Mouse (Mus musculus): ENCODE measurements around the gene A4gnt. TPM values are rescaled to one million over a fixed set of nuclear protein-coding genes. Genes with fewer than 3 reads are reported as not detected.

Gene A4gnt
- polyA plus RNA-seq, 1 experiment from 2014 or later = not detected

- H3K27me3 ChIP-seq (replicated peaks) = no peaks in the 10 kb centered on the region
- 98% methylated on average over 17 of the region's 17 CpGs for WGBS
- ATAC-seq (ENCODE audit: low FRiP score) = no peak
Measured at GRCm38 (mm10) chr9:99637227-99637626, 24.9 kb downstream of the A4gnt start.

GRCm38 (mm10) chr9:99637736-99638135 is 25.4 kb downstream of the A4gnt start:
- Histone ChIP-seq H3K4me3 (replicated peaks) (no peak overlapping the region), H3K4me1 (no peaks in the 10 kb centered on the region), H3K27me3 (replicated peaks) (no peaks in the 10 kb centered on the region), H3K9me3 (replicated peaks) (no peaks in the 10 kb centered on the region), H3K4me2 (no peak overlapping the region), H3K9ac (replicated peaks) (no peak overlapping the region), H3K36me3 (peaks cover 18% of the 10 kb centered on the region), H3K27ac (replicated peaks) (no peak overlapping the region)
- WGBS = 96% methylated on average over 13 of the region's 13 CpGs
- no peak for ATAC-seq (ENCODE audit: low FRiP score)

More at GRCm38 (mm10) chr9:99637227-99637626, 24.9 kb downstream of the A4gnt start:
- no peak overlapping the region for H3K27ac ChIP-seq (replicated peaks)
- peaks cover 2% of the 10 kb centered on the region for H3K4me1 ChIP-seq
- H3K9me3 ChIP-seq (replicated peaks) = no peaks in the 10 kb centered on the region
- no peak overlapping the region for H3K4me2 ChIP-seq
- H3K9ac ChIP-seq (replicated peaks) = no peak overlapping the region
- peaks cover 18% of the 10 kb centered on the region for H3K36me3 ChIP-seq
- no peak overlapping the region for H3K4me3 ChIP-seq (replicated peaks)

GRCm38 (mm10) chr9:99639957-99640356 is 27.7 kb downstream of the A4gnt start:
- H3K27ac ChIP-seq (replicated peaks) = no peak overlapping the region
- H3K9me3 ChIP-seq (replicated peaks) = no peaks in the 10 kb centered on the region
- ATAC-seq (ENCODE audit: low FRiP score) = no peak
- no peaks in the 10 kb centered on the region for H3K4me1 ChIP-seq
- H3K36me3 ChIP-seq = peaks cover 19% of the 10 kb centered on the region
- H3K4me3 ChIP-seq (replicated peaks) = no peak overlapping the region
- no peak overlapping the region for H3K9ac ChIP-seq (replicated peaks)
- H3K27me3 ChIP-seq (replicated peaks) = no peaks in the 10 kb centered on the region
- WGBS = 93% methylated on average over 5 of the region's 5 CpGs
- H3K4me2 ChIP-seq = no peak overlapping the region

GRCm38 (mm10) chr9:99645416-99645815 is 33.1 kb downstream of the A4gnt start:
- H3K9me3 ChIP-seq (replicated peaks) = no peaks in the 10 kb centered on the region
- no peak overlapping the region for H3K9ac ChIP-seq (replicated peaks)
- H3K4me1 ChIP-seq = no peaks in the 10 kb centered on the region
- H3K36me3 ChIP-seq = peaks cover 34% of the 10 kb centered on the region
- no peak overlapping the region for H3K27ac ChIP-seq (replicated peaks)
- 84% methylated on average over 6 of the region's 6 CpGs for WGBS
- no peaks in the 10 kb centered on the region for H3K27me3 ChIP-seq (replicated peaks)
- no peak overlapping the region for H3K4me2 ChIP-seq
- ATAC-seq (ENCODE audit: low FRiP score) = no peak
- no peak overlapping the region for H3K4me3 ChIP-seq (replicated peaks)

- ATAC-seq (ENCODE audit: low FRiP score) = no peak
- Histone ChIP-seq H3K27ac (replicated peaks) (no peak overlapping the region), H3K4me1 (no peaks in the 10 kb centered on the region), H3K27me3 (replicated peaks) (no peaks in the 10 kb centered on the region), H3K9me3 (replicated peaks) (no peaks in the 10 kb centered on the region), H3K4me3 (replicated peaks) (no peak overlapping the region), H3K36me3 (peaks cover 39% of the 10 kb centered on the region), H3K9ac (replicated peaks) (no peak overlapping the region), H3K4me2 (no peak overlapping the region)
- WGBS = 92% methylated on average over 6 of the region's 6 CpGs
Measured at GRCm38 (mm10) chr9:99646102-99646501, 33.8 kb downstream of the A4gnt start.

- ATAC-seq (ENCODE audit: low FRiP score) = no peak
- no peaks in the 10 kb centered on the region for H3K9me3 ChIP-seq (replicated peaks)
Measured at GRCm38 (mm10) chr9:99660756-99661155, 48.5 kb downstream of the A4gnt start.

GRCm38 (mm10) chr9:99661606-99662166 is 49.4 kb downstream of the A4gnt start:
- Histone ChIP-seq H3K4me3 (replicated peaks) (no peak overlapping the region), H3K27ac (replicated peaks) (0 out of 2 replicates have a peak overlapping the region, but pooled peaks have one; percentile 5), H3K9ac (replicated peaks) (no peak overlapping the region), H3K9me3 (replicated peaks) (no peaks in the 10 kb centered on the region), H3K4me1 (peaks cover 7% of the 10 kb centered on the region; the same call in 1 of the 2 replicates), H3K27me3 (replicated peaks) (no peaks in the 10 kb centered on the region), H3K36me3 (no peaks in the 10 kb centered on the region), H3K4me2 (no peak overlapping the region; the same call in 1 of the 2 replicates)
- ATAC-seq (ENCODE audit: low FRiP score) = no peak
- WGBS = 78% methylated on average over 16 of the region's 16 CpGs

More at GRCm38 (mm10) chr9:99660756-99661155, 48.5 kb downstream of the A4gnt start:
- no peak overlapping the region for H3K4me2 ChIP-seq
- 75% methylated on average over 10 of the region's 10 CpGs for WGBS
- H3K4me1 ChIP-seq = peaks cover 7% of the 10 kb centered on the region; the same call in 1 of the 2 replicates
- no peak overlapping the region for H3K4me3 ChIP-seq (replicated peaks)
- no peak overlapping the region for H3K27ac ChIP-seq (replicated peaks)
- H3K9ac ChIP-seq (replicated peaks) = no peak overlapping the region
- 0 out of 2 replicates have a peak, but pooled peaks cover 1% of the 10 kb centered on the region for H3K36me3 ChIP-seq
- H3K27me3 ChIP-seq (replicated peaks) = no peaks in the 10 kb centered on the region

- H3K4me2 ChIP-seq = no peak overlapping the region
Measured at GRCm38 (mm10) chr9:99662406-99662805, 50.1 kb downstream of the A4gnt start.

GRCm38 (mm10) chr9:99662887-99663286 is 50.6 kb downstream of the A4gnt start:
- H3K27ac ChIP-seq (replicated peaks) = no peak overlapping the region
- peaks cover 10% of the 10 kb centered on the region for H3K36me3 ChIP-seq
- no peaks in the 10 kb centered on the region for H3K9me3 ChIP-seq (replicated peaks)
- no peak overlapping the region for H3K4me2 ChIP-seq
- WGBS = 95% methylated on average over 10 of the region's 10 CpGs
- H3K4me1 ChIP-seq = peaks cover 7% of the 10 kb centered on the region; the same call in 1 of the 2 replicates
- no peak overlapping the region for H3K4me3 ChIP-seq (replicated peaks)
- no peaks in the 10 kb centered on the region for H3K27me3 ChIP-seq (replicated peaks)
- ATAC-seq (ENCODE audit: low FRiP score) = no peak
- H3K9ac ChIP-seq (replicated peaks) = no peak overlapping the region

More at GRCm38 (mm10) chr9:99662406-99662805, 50.1 kb downstream of the A4gnt start:
- Histone ChIP-seq H3K9ac (replicated peaks) (no peak overlapping the region), H3K9me3 (replicated peaks) (no peaks in the 10 kb centered on the region), H3K4me1 (peaks cover 7% of the 10 kb centered on the region; the same call in 1 of the 2 replicates), H3K27ac (replicated peaks) (no peak overlapping the region), H3K4me3 (replicated peaks) (no peak overlapping the region), H3K36me3 (peaks cover 5% of the 10 kb centered on the region), H3K27me3 (replicated peaks) (no peaks in the 10 kb centered on the region)
- 26% methylated on average over 7 of the region's 7 CpGs for WGBS
- peak; percentile 63; the same call in 1 of the 2 replicates for ATAC-seq (ENCODE audit: low FRiP score)

- Histone ChIP-seq H3K27ac (replicated peaks) (no peak overlapping the region), H3K9ac (replicated peaks) (no peak overlapping the region), H3K36me3 (peaks cover 24% of the 10 kb centered on the region), H3K9me3 (replicated peaks) (no peaks in the 10 kb centered on the region), H3K4me1 (no peaks in the 10 kb centered on the region), H3K4me2 (no peak overlapping the region), H3K27me3 (replicated peaks) (no peaks in the 10 kb centered on the region), H3K4me3 (replicated peaks) (no peak overlapping the region)
- 94% methylated on average over 8 of the region's 8 CpGs for WGBS
- ATAC-seq (ENCODE audit: low FRiP score) = no peak
Measured at GRCm38 (mm10) chr9:99667596-99667995, 55.3 kb downstream of the A4gnt start.

GRCm38 (mm10) chr9:99671603-99672002 is 59.3 kb downstream of the A4gnt start:
- Histone ChIP-seq H3K27ac (replicated peaks) (no peak overlapping the region), H3K9me3 (replicated peaks) (no peaks in the 10 kb centered on the region), H3K4me2 (no peak overlapping the region), H3K9ac (replicated peaks) (no peak overlapping the region), H3K36me3 (peaks cover 24% of the 10 kb centered on the region), H3K4me3 (replicated peaks) (no peak overlapping the region), H3K27me3 (replicated peaks) (no peaks in the 10 kb centered on the region), H3K4me1 (no peaks in the 10 kb centered on the region)
- ATAC-seq (ENCODE audit: low FRiP score) = no peak
- 46% methylated on average over 2 of the region's 2 CpGs for WGBS
